Comparison of ENCODE assay signal across 9 mouse cellular contexts in the genomic region with DNA sequence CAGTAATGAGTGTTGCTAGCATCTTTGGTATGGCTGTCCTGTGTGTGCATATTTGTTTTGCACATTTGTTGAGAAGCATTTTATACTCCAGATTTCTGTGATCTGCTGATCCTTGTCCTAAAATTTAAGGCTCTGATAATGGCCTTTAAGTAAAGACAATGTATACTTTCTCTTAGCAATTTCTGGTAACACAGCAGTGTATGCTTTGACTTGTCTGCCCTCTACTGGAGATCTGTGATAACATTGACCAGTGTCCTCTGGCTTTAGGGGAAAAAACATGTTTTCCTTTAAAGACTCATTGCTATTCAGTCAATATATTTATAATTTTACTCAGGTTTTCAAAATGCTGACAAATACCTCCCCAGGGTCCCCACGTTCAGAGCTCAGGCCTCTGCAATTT.
A peak's percentile ranks its signal among the peaks of the same experiment; 100 is the strongest.
DNase-seq lines count a peak whose midpoint lies in the region; ATAC-seq and TF ChIP-seq lines count a peak whose summit lies in the region.
"Had no signal": no experiment of that assay in that cellular context is flagged by ENCODE, and none has a peak within 500 bp of the region (broad histone marks: within the 10 kb centered on the region; RNA-seq: fewer than 3 reads in every experiment).

No protein-coding gene starts in this region.

- H3K4me3 ChIP-seq in layer of hippocampus, adult 2 months = no peak overlapping the region
- no peak overlapping the region for H3K4me3 ChIP-seq in E14TG2a.4 (replicated peaks; ENCODE audit: low read length)
- H3K4me3 ChIP-seq in liver, postnatal 0 days (ENCODE audit: low read depth, low read length) = no peak overlapping the region
- H3K4me3 ChIP-seq: erythroblast, embryonic 14.5 days had no signal

- DNase-seq in layer of hippocampus, adult 2 months (ENCODE audit: low spot score in 2 of 2) = peak; percentile 16 to 51
- DNase-seq in layer of hippocampus, postnatal 36 days = no peak
- peak; percentile 34 for DNase-seq in ZHBTc4 (ENCODE audit: low read depth, low spot score)
- peak; percentile 22 for DNase-seq in fibroblast of lung, adult 2 months (ENCODE audit: low read depth)
- peak; percentile 22 for DNase-seq in liver, postnatal 0 days
- DNase-seq in thymus, postnatal 4 days = peak; percentile 32
- DNase-seq in right cerebral cortex, postnatal 4 days = no peak

- no peaks in the 10 kb centered on the region for H3K36me3 ChIP-seq in E14TG2a.4 (ENCODE audit: insufficient read depth, low read length)
- H3K36me3 ChIP-seq in liver, postnatal 0 days (replicated peaks; ENCODE audit: insufficient read depth, low read length) = no peaks in the 10 kb centered on the region

- no peaks in the 10 kb centered on the region for H3K9me3 ChIP-seq in E14TG2a.4 (ENCODE audit: low read length)
- H3K9me3 ChIP-seq in liver, postnatal 0 days (ENCODE audit: low read length) = no peaks in the 10 kb centered on the region

- no peak overlapping the region for H3K4me2 ChIP-seq in liver, postnatal 0 days (ENCODE audit: low read depth, low read length)

- no peaks in the 10 kb centered on the region for H3K27me3 ChIP-seq in E14TG2a.4 (ENCODE audit: insufficient read depth, low read length)
- no peaks in the 10 kb centered on the region for H3K27me3 ChIP-seq in liver, postnatal 0 days (ENCODE audit: insufficient read depth, low read length)

- no peak overlapping the region for H3K9ac ChIP-seq in liver, postnatal 0 days (replicated peaks)

- ATAC-seq in liver, postnatal 0 days = no peak

- no peak overlapping the region for H3K27ac ChIP-seq in layer of hippocampus, adult 2 months
- H3K27ac ChIP-seq in liver, postnatal 0 days (ENCODE audit: low read depth) = no peak overlapping the region

- no peak for TF ChIP-seq EP300 in liver, postnatal 0 days (IDR thresholded peaks at IDR 0.05; ENCODE audit: low read depth)

- H3K4me1 ChIP-seq in E14TG2a.4 (replicated peaks; ENCODE audit: low read depth, low read length) = no peaks in the 10 kb centered on the region
- no peaks in the 10 kb centered on the region for H3K4me1 ChIP-seq in liver, postnatal 0 days (ENCODE audit: insufficient read depth)

- 3% methylated on average over 1 of the region's 1 CpGs for WGBS in liver, postnatal 0 days (ENCODE audit: insufficient replicate concordance)

- peak; percentile 91 for TF ChIP-seq CTCF in layer of hippocampus, adult 2 months (conservative IDR thresholded peaks at IDR 0.05)
- TF ChIP-seq CTCF in E14TG2a.4 (conservative IDR thresholded peaks at IDR 0.05; ENCODE audit: low read length) = peak; percentile 42
- peak; percentile 80 for TF ChIP-seq CTCF in liver, postnatal 0 days (IDR thresholded peaks at IDR 0.05; ENCODE audit: low read depth)

Comparison
In these comparisons a context has a peak if more than half of its experiments do, and no peak if none do; other contexts are left out.
1. DNase-seq: peak in layer of hippocampus, adult 2 months (2 of 2), ZHBTc4 (single experiment), fibroblast of lung, adult 2 months (single experiment), liver, postnatal 0 days (single experiment) and thymus, postnatal 4 days (single experiment); none in layer of hippocampus, postnatal 36 days (0 of 2) and right cerebral cortex, postnatal 4 days (single experiment).
2. Peak in every context shown above with its lines, with median percentiles within 50 percentile points of each other: CTCF ChIP-seq.